21 mouse cellular contexts compared by ENCODE assay signal in genomic region chr14:93700916-93701315, GRCm38 (mm10).
DNase-seq lines count a peak whose midpoint lies in the region; ATAC-seq and TF ChIP-seq lines count a peak whose summit lies in the region.
"Had no signal": no experiment of that assay in that cellular context is flagged by ENCODE, and none has a peak within 500 bp of the region (broad histone marks: within the 10 kb centered on the region; RNA-seq: fewer than 3 reads in every experiment).

No protein-coding gene starts in this region.

- intact Hi-C loops in gastrocnemius, adult 2 months (cut with DNase I), result no loop called here

- no peaks in the 10 kb centered on the region for H3K27me3 ChIP-seq in forebrain, embryonic 15.5 days
- no peaks in the 10 kb centered on the region for H3K27me3 ChIP-seq in forebrain, embryonic 12.5 days
- H3K27me3 ChIP-seq in neural tube, embryonic 12.5 days (replicated peaks), result no peaks in the 10 kb centered on the region
- no peaks in the 10 kb centered on the region for H3K27me3 ChIP-seq in midbrain, embryonic 16.5 days (ENCODE audit: control insufficient read depth, insufficient read depth, low read depth, low read length)
- H3K27me3 ChIP-seq: CH12.LX; limb, embryonic 12.5 days; liver, embryonic 15.5 days; megakaryocyte, embryonic 14.5 days had no signal

- no peak for TF ChIP-seq CTCF in gastrocnemius, adult 2 months (IDR thresholded peaks at IDR 0.05)

- H3K9ac ChIP-seq in forebrain, embryonic 15.5 days (replicated peaks), result no peak overlapping the region
- H3K9ac ChIP-seq in forebrain, embryonic 12.5 days, result no peak overlapping the region
- H3K9ac ChIP-seq in neural tube, embryonic 12.5 days, result no peak overlapping the region
- 0 out of 2 replicates have a peak overlapping the region, but pooled peaks have one; percentile 52 for H3K9ac ChIP-seq in midbrain, embryonic 16.5 days (ENCODE audit: low read depth, low read length)
- H3K9ac ChIP-seq: limb, embryonic 12.5 days; liver, embryonic 15.5 days had no signal

- H3K27ac ChIP-seq in forebrain, embryonic 15.5 days (replicated peaks), result 0 out of 2 replicates have a peak overlapping the region, but pooled peaks have one; percentile 23
- H3K27ac ChIP-seq in forebrain, embryonic 12.5 days, result no peak overlapping the region
- H3K27ac ChIP-seq in neural tube, embryonic 12.5 days, result no peak overlapping the region
- H3K27ac ChIP-seq in midbrain, embryonic 16.5 days (ENCODE audit: low read length), result peak overlapping the region; percentile 64
- H3K27ac ChIP-seq in gastrocnemius, adult 2 months, result no peak overlapping the region
- H3K27ac ChIP-seq: embryonic facial prominence, embryonic 10.5 days; heart, embryonic 10.5 days; limb, embryonic 12.5 days; liver, embryonic 15.5 days had no signal

- peaks cover 12% of the 10 kb centered on the region for H3K4me1 ChIP-seq in forebrain, embryonic 15.5 days
- H3K4me1 ChIP-seq in forebrain, embryonic 12.5 days, result peaks cover 11% of the 10 kb centered on the region
- H3K4me1 ChIP-seq in neural tube, embryonic 12.5 days, result no peaks in the 10 kb centered on the region; the same call in 1 of the 2 replicates
- H3K4me1 ChIP-seq in midbrain, embryonic 16.5 days (ENCODE audit: control insufficient read depth, insufficient read depth, low read length), result peaks cover 17% of the 10 kb centered on the region
- H3K4me1 ChIP-seq: embryonic facial prominence, embryonic 10.5 days; heart, embryonic 10.5 days; limb, embryonic 12.5 days; liver, embryonic 15.5 days; megakaryocyte, embryonic 14.5 days had no signal

- peak overlapping the region; percentile 28 for H3K4me2 ChIP-seq in forebrain, embryonic 15.5 days (replicated peaks)
- no peak overlapping the region; the same call in 1 of the 2 replicates for H3K4me2 ChIP-seq in forebrain, embryonic 12.5 days
- peak overlapping the region; percentile 37; the same call in 1 of the 2 replicates for H3K4me2 ChIP-seq in neural tube, embryonic 12.5 days (replicated peaks)
- peak overlapping the region; percentile 51 for H3K4me2 ChIP-seq in midbrain, embryonic 16.5 days (ENCODE audit: low read length)
- H3K4me2 ChIP-seq: limb, embryonic 12.5 days; liver, embryonic 15.5 days had no signal

- 0 out of 2 replicates have a peak overlapping the region, but pooled peaks have one; percentile 18 for H3K4me3 ChIP-seq in forebrain, embryonic 15.5 days
- no peak overlapping the region for H3K4me3 ChIP-seq in forebrain, embryonic 12.5 days (replicated peaks)
- H3K4me3 ChIP-seq in neural tube, embryonic 12.5 days, result no peak overlapping the region
- H3K4me3 ChIP-seq in midbrain, embryonic 16.5 days (ENCODE audit: low read depth, low read length), result peak overlapping the region; percentile 26; the same call in 1 of the 2 replicates
- H3K4me3 ChIP-seq in gastrocnemius, adult 2 months, result no peak overlapping the region; the same call in 1 of the 2 replicates
- H3K4me3 ChIP-seq: embryonic facial prominence, embryonic 10.5 days; heart, embryonic 10.5 days; limb, embryonic 12.5 days; liver, embryonic 15.5 days; megakaryocyte, embryonic 14.5 days had no signal

- no peak for DNase-seq in neural tube, embryonic 10.5 days (ENCODE audit: extremely low spot score, low spot score)
- no peak for DNase-seq in ovary, postnatal 10 days (ENCODE audit: low spot score)
- DNase-seq in gastrocnemius, adult 2 months, result no peak
- DNase-seq: adrenal gland, adult 2 months; cerebellum, adult 11-12 months; cerebellum, postnatal 36 days; heart, postnatal 10 days; right cerebral cortex, postnatal 14 days; thymus, postnatal 14 days had no signal

- H3K9me3 ChIP-seq in forebrain, embryonic 15.5 days, result no peaks in the 10 kb centered on the region
- no peaks in the 10 kb centered on the region for H3K9me3 ChIP-seq in forebrain, embryonic 12.5 days
- H3K9me3 ChIP-seq in neural tube, embryonic 12.5 days, result no peaks in the 10 kb centered on the region
- no peaks in the 10 kb centered on the region for H3K9me3 ChIP-seq in midbrain, embryonic 16.5 days (replicated peaks; ENCODE audit: control insufficient read depth, low read length, poor library complexity, severe bottlenecking)
- H3K9me3 ChIP-seq: embryonic facial prominence, embryonic 10.5 days; heart, embryonic 10.5 days; limb, embryonic 12.5 days; liver, embryonic 15.5 days; megakaryocyte, embryonic 14.5 days had no signal

- WGBS in forebrain, embryonic 15.5 days, result 56% methylated on average over 1 of the region's 1 CpGs
- 80% methylated on average over 1 of the region's 1 CpGs for WGBS in forebrain, embryonic 12.5 days
- 73% methylated on average over 1 of the region's 1 CpGs for WGBS in neural tube, embryonic 12.5 days
- WGBS in midbrain, embryonic 16.5 days, result 47% methylated on average over 1 of the region's 1 CpGs

- no peaks in the 10 kb centered on the region for H3K36me3 ChIP-seq in forebrain, embryonic 15.5 days
- H3K36me3 ChIP-seq in forebrain, embryonic 12.5 days (replicated peaks), result no peaks in the 10 kb centered on the region
- H3K36me3 ChIP-seq in neural tube, embryonic 12.5 days, result no peaks in the 10 kb centered on the region
- H3K36me3 ChIP-seq in midbrain, embryonic 16.5 days (ENCODE audit: control insufficient read depth, insufficient read depth, low read length), result no peaks in the 10 kb centered on the region
- H3K36me3 ChIP-seq: embryonic facial prominence, embryonic 10.5 days; heart, embryonic 10.5 days; limb, embryonic 12.5 days; liver, embryonic 15.5 days had no signal

- ATAC-seq in forebrain, embryonic 15.5 days (replicated peaks), result no peak
- no peak for ATAC-seq in forebrain, embryonic 12.5 days (ENCODE audit: low FRiP score)
- no peak for ATAC-seq in neural tube, embryonic 12.5 days (ENCODE audit: low FRiP score, low read depth)
- 0 out of 2 replicates have a peak, but pooled peaks have one; percentile 42 for ATAC-seq in midbrain, embryonic 16.5 days
- ATAC-seq: intestine, embryonic 16.5 days; lung, postnatal 0 days had no signal

Comparison
In these comparisons a context has a peak if more than half of its experiments do, and no peak if none do; other contexts are left out.
1. H3K27ac ChIP-seq: peak in forebrain, embryonic 15.5 days (single experiment) and midbrain, embryonic 16.5 days (single experiment); none in forebrain, embryonic 12.5 days (single experiment), neural tube, embryonic 12.5 days (single experiment) and gastrocnemius, adult 2 months (single experiment).
2. H3K4me3 ChIP-seq: peak in forebrain, embryonic 15.5 days (single experiment) and midbrain, embryonic 16.5 days (single experiment); none in forebrain, embryonic 12.5 days (single experiment), neural tube, embryonic 12.5 days (single experiment) and gastrocnemius, adult 2 months (single experiment).